Mouse (Mus musculus) liver, embryonic 12.5 days (tissue): ENCODE results near the gene Lcorl. TPM values are rescaled to one million over a fixed set of nuclear protein-coding genes. Genes with fewer than 3 reads are reported as not detected.
A peak's percentile ranks its signal among the peaks of the same experiment; 100 is the strongest.

Experiments used
- ATAC-seq: fragments of 200-750 bp; cut with Nextera tagmentation; 2 replicates; pipeline ENCODE4 v1.8.0; 2017; ENCODE audit warnings: moderate number of reproducible peaks, mild to moderate bottlenecking, moderate library complexity
- H3K27ac ChIP-seq: fragments of 300-500 bp; sonication (generic); 2 replicates; pipeline ENCODE4 v1.5.1; 2016; ENCODE audit warnings: mild to moderate bottlenecking
- H3K27me3 ChIP-seq: fragments of 300-500 bp; sonication (generic); replicated peaks from 2 replicates; pipeline ENCODE4 v1.6.1; 2016; ENCODE audit warnings: mild to moderate bottlenecking, moderate library complexity
- H3K36me3 ChIP-seq: fragments of 300-500 bp; sonication (generic); 2 replicates; pipeline ENCODE4 v1.6.1; 2016; ENCODE audit warnings: mild to moderate bottlenecking, moderate library complexity
- H3K4me1 ChIP-seq: fragments of 300-500 bp; sonication (generic); 2 replicates; pipeline ENCODE4 v1.6.1; 2016
- H3K4me2 ChIP-seq: fragments of 300-500 bp; sonication (generic); 2 replicates; pipeline ENCODE4 v1.6.1; 2016; ENCODE audit warnings: mild to moderate bottlenecking, moderate library complexity
- H3K4me3 ChIP-seq: fragments of 300-500 bp; sonication (generic); 2 replicates; pipeline ENCODE4 v1.5.1; 2016; ENCODE audit warnings: mild to moderate bottlenecking, moderate library complexity
- H3K9ac ChIP-seq: fragments of 300-500 bp; sonication (generic); 2 replicates; pipeline ENCODE4 v1.6.1; 2016; ENCODE audit warnings: mild to moderate bottlenecking, moderate library complexity
- H3K9me3 ChIP-seq: fragments of 300-500 bp; sonication (generic); replicated peaks from 2 replicates; pipeline ENCODE4 v1.6.1; 2016; ENCODE audit warnings: mild to moderate bottlenecking, moderate library complexity
- WGBS: fragments of 180-500 bp; shearing (Covaris S2); methylation state at CpG from one replicate; pipeline ENCODE4 v1.1.7; 2016; ENCODE audit not compliant: insufficient replicate concordance; 5-methylcytosine and 5-hydroxymethylcytosine counted together
- polyA plus RNA-seq: library from polyadenylated mRNA; unstranded; fragments of >200 nt; fragmentation: Nextera tagmentation; extraction: Ambion mirVana; gene quantifications from 2 replicates; pipeline ENCODE4 v1.2.1, GENCODE M21; 2016

Gene Lcorl
- polyA plus RNA-seq, 1 experiment from 2014 or later = 9.7 TPM

- H3K4me1 ChIP-seq = peaks cover 21% of the 10 kb centered on the region; the same call in 1 of the 2 replicates
- H3K9ac ChIP-seq = peak overlapping the region; percentile 96
- H3K9me3 ChIP-seq = no peaks in the 10 kb centered on the region
- no peak for ATAC-seq
- H3K36me3 ChIP-seq = no peaks in the 10 kb centered on the region
- peak overlapping the region; percentile 97 for H3K4me2 ChIP-seq
- WGBS = 21% methylated on average over 21 of the region's 21 CpGs
- H3K27me3 ChIP-seq = no peaks in the 10 kb centered on the region
- H3K4me3 ChIP-seq = peak overlapping the region; percentile 94
- H3K27ac ChIP-seq = peak overlapping the region; percentile 91
These were observed 1.7 kb downstream of the Lcorl start for GRCm38 (mm10) chr5:45855526-45856302.

- Histone ChIP-seq H3K9me3 (no peaks in the 10 kb centered on the region), H3K36me3 (no peaks in the 10 kb centered on the region), H3K4me3 (no peak overlapping the region), H3K9ac (no peak overlapping the region), H3K4me2 (no peak overlapping the region), H3K4me1 (no peaks in the 10 kb centered on the region), H3K27ac (no peak overlapping the region), H3K27me3 (no peaks in the 10 kb centered on the region)
- WGBS = 83% methylated on average over 6 of the region's 6 CpGs
- ATAC-seq = no peak
These were observed 12.7 kb downstream of the Lcorl start for GRCm38 (mm10) chr5:45844723-45845122.

GRCm38 (mm10) chr5:45835131-45835530, 22.3 kb downstream of the Lcorl start:
- Histone ChIP-seq H3K9me3 (no peaks in the 10 kb centered on the region), H3K27ac (no peak overlapping the region), H3K4me3 (no peak overlapping the region), H3K9ac (no peak overlapping the region), H3K4me2 (no peak overlapping the region), H3K36me3 (no peaks in the 10 kb centered on the region), H3K27me3 (no peaks in the 10 kb centered on the region), H3K4me1 (no peaks in the 10 kb centered on the region)
- no peak for ATAC-seq
- 76% methylated on average over 2 of the region's 2 CpGs for WGBS

GRCm38 (mm10) chr5:45811527-45811926, 45.9 kb downstream of the Lcorl start:
- Histone ChIP-seq H3K4me1 (no peaks in the 10 kb centered on the region), H3K4me2 (no peak overlapping the region), H3K9me3 (peaks cover 16% of the 10 kb centered on the region), H3K27me3 (no peaks in the 10 kb centered on the region), H3K9ac (no peak overlapping the region), H3K27ac (no peak overlapping the region), H3K4me3 (no peak overlapping the region), H3K36me3 (peaks cover 15% of the 10 kb centered on the region)
- ATAC-seq = no peak
- 82% methylated on average over 4 of the region's 4 CpGs for WGBS

GRCm38 (mm10) chr5:45791864-45792263, 65.6 kb downstream of the Lcorl start:
- no peak overlapping the region for H3K4me3 ChIP-seq
- no peak overlapping the region for H3K27ac ChIP-seq
- ATAC-seq = no peak
- WGBS = 88% methylated on average over 7 of the region's 7 CpGs
- no peaks in the 10 kb centered on the region for H3K4me1 ChIP-seq
- H3K9ac ChIP-seq = no peak overlapping the region
- H3K4me2 ChIP-seq = no peak overlapping the region
- H3K36me3 ChIP-seq = 0 out of 2 replicates have a peak, but pooled peaks cover 9% of the 10 kb centered on the region
- no peaks in the 10 kb centered on the region for H3K27me3 ChIP-seq
- no peaks in the 10 kb centered on the region for H3K9me3 ChIP-seq

GRCm38 (mm10) chr5:45790221-45790620, 67.2 kb downstream of the Lcorl start:
- Histone ChIP-seq H3K27me3 (no peaks in the 10 kb centered on the region), H3K36me3 (0 out of 2 replicates have a peak, but pooled peaks cover 9% of the 10 kb centered on the region), H3K9me3 (no peaks in the 10 kb centered on the region), H3K9ac (no peak overlapping the region), H3K4me2 (no peak overlapping the region), H3K4me3 (no peak overlapping the region), H3K27ac (no peak overlapping the region), H3K4me1 (no peaks in the 10 kb centered on the region)
- no peak for ATAC-seq
- WGBS = 86% methylated on average over 4 of the region's 4 CpGs

- ATAC-seq = no peak
- H3K4me3 ChIP-seq = no peak overlapping the region
- H3K9ac ChIP-seq = no peak overlapping the region
- no peak overlapping the region for H3K27ac ChIP-seq
- no peaks in the 10 kb centered on the region for H3K36me3 ChIP-seq
- no peaks in the 10 kb centered on the region for H3K4me1 ChIP-seq
- 77% methylated on average over 4 of the region's 4 CpGs for WGBS
- H3K9me3 ChIP-seq = no peaks in the 10 kb centered on the region
- H3K27me3 ChIP-seq = no peaks in the 10 kb centered on the region
- H3K4me2 ChIP-seq = no peak overlapping the region
These were observed 99.8 kb downstream of the Lcorl start for GRCm38 (mm10) chr5:45757502-45758121.

GRCm38 (mm10) chr5:45737911-45738310, 119.5 kb downstream of the Lcorl start:
- Histone ChIP-seq H3K4me1 (no peaks in the 10 kb centered on the region), H3K4me3 (no peak overlapping the region), H3K36me3 (peaks cover 18% of the 10 kb centered on the region), H3K9ac (no peak overlapping the region), H3K27ac (no peak overlapping the region), H3K4me2 (no peak overlapping the region), H3K9me3 (no peaks in the 10 kb centered on the region), H3K27me3 (no peaks in the 10 kb centered on the region)
- no peak for ATAC-seq
- 85% methylated on average over 1 of the region's 1 CpGs for WGBS

GRCm38 (mm10) chr5:45733751-45734150, 123.7 kb downstream of the Lcorl start:
- Histone ChIP-seq H3K9ac (no peak overlapping the region), H3K9me3 (no peaks in the 10 kb centered on the region), H3K4me1 (no peaks in the 10 kb centered on the region), H3K4me2 (no peak overlapping the region), H3K27me3 (no peaks in the 10 kb centered on the region), H3K36me3 (peaks cover 11% of the 10 kb centered on the region; the same call in 1 of the 2 replicates), H3K4me3 (no peak overlapping the region), H3K27ac (no peak overlapping the region)
- ATAC-seq = no peak
- WGBS = 75% methylated on average over 2 of the region's 2 CpGs

GRCm38 (mm10) chr5:45718848-45719488, 138.4 kb downstream of the Lcorl start:
- H3K36me3 ChIP-seq = no peaks in the 10 kb centered on the region

GRCm38 (mm10) chr5:45709653-45710052, 147.8 kb downstream of the Lcorl start:
- Histone ChIP-seq H3K9ac (no peak overlapping the region), H3K4me1 (0 out of 2 replicates have a peak, but pooled peaks cover 7% of the 10 kb centered on the region), H3K27me3 (no peaks in the 10 kb centered on the region), H3K4me3 (no peak overlapping the region), H3K36me3 (peaks cover 46% of the 10 kb centered on the region), H3K4me2 (no peak overlapping the region), H3K27ac (no peak overlapping the region), H3K9me3 (no peaks in the 10 kb centered on the region)
- ATAC-seq = no peak
- 89% methylated on average over 2 of the region's 2 CpGs for WGBS

More at GRCm38 (mm10) chr5:45718848-45719488, 138.4 kb downstream of the Lcorl start:
- no peaks in the 10 kb centered on the region for H3K4me1 ChIP-seq
- H3K9me3 ChIP-seq = no peaks in the 10 kb centered on the region
- no peak for ATAC-seq
- H3K4me2 ChIP-seq = no peak overlapping the region
- no peak overlapping the region for H3K9ac ChIP-seq
- no peak overlapping the region for H3K27ac ChIP-seq
- H3K27me3 ChIP-seq = no peaks in the 10 kb centered on the region
- no peak overlapping the region for H3K4me3 ChIP-seq
- WGBS = 36% methylated on average over 6 of the region's 6 CpGs

- H3K4me2 ChIP-seq = no peak overlapping the region
- no peaks in the 10 kb centered on the region for H3K9me3 ChIP-seq
- no peaks in the 10 kb centered on the region for H3K27me3 ChIP-seq
- 67% methylated on average over 2 of the region's 2 CpGs for WGBS
- H3K36me3 ChIP-seq = peaks cover 57% of the 10 kb centered on the region
- H3K4me1 ChIP-seq = 0 out of 2 replicates have a peak, but pooled peaks cover 7% of the 10 kb centered on the region
- no peak overlapping the region for H3K27ac ChIP-seq
- H3K4me3 ChIP-seq = no peak overlapping the region
- H3K9ac ChIP-seq = no peak overlapping the region
- ATAC-seq = no peak
These were observed 150.6 kb downstream of the Lcorl start for GRCm38 (mm10) chr5:45706811-45707210.
